Mouse (Mus musculus) B cell, adult 62 days (primary cell): ENCODE data around the gene Gm3542. TPM values are rescaled to one million over a fixed set of nuclear protein-coding genes. Genes with fewer than 3 reads are reported as not detected.

Experiments
- total RNA-seq: library from RNA; stranded (reverse); gene quantifications from 4 replicates; pipeline ENCODE4 v1.2.4, GENCODE M21; 2023

The Gm3542 gene
- not detected in 4 replicates for total RNA-seq

GRCm38 (mm10) chr14:5334828-5335227 is at the start of gene Gm3542:
Gm3542 (minus strand) TSS chr14:5334928.

Other genes with a start within 250 kb of the Gm3542 start
- gene Gm8279, start 203.4 kb downstream of the Gm3542 start, total RNA-seq: not detected in 4 replicates
- gene Gm3317, start 170.4 kb downstream of the Gm3542 start, total RNA-seq: not detected in 4 replicates
- not detected in 4 replicates for gene Gm8271, start 149.1 kb downstream of the Gm3542 start, total RNA-seq
- gene Gm3526, start 74.3 kb downstream of the Gm3542 start, total RNA-seq: not detected in 4 replicates
- gene Gm3500, start 54.1 kb upstream of the Gm3542 start, total RNA-seq: not detected in 4 replicates
- not detected in 4 replicates for gene Gm3194, start 120.5 kb upstream of the Gm3542 start, total RNA-seq
- gene Gm8246, start 142.9 kb upstream of the Gm3542 start, total RNA-seq: not detected in 4 replicates
- gene Gm3187, start 149.3 kb upstream of the Gm3542 start, total RNA-seq: not detected in 4 replicates
- not detected in 4 replicates for gene Gm3488, start 166.7 kb upstream of the Gm3542 start, total RNA-seq
- not detected in 4 replicates for gene Gm3532, start 203.6 kb upstream of the Gm3542 start, total RNA-seq